Mouse (Mus musculus) kidney, embryonic 16.5 days (tissue): ENCODE data around the gene Spc25. TPM values are rescaled to one million over a fixed set of nuclear protein-coding genes. Genes with fewer than 3 reads are reported as not detected.

Experiments used
- ATAC-seq: fragments of 200-750 bp; cut with Nextera tagmentation; 2 replicates; pipeline ENCODE4 v1.8.0; 2017; ENCODE audit warnings: moderate TSS enrichment; ENCODE audit not compliant: low FRiP score, low TSS enrichment
- H3K27ac ChIP-seq: fragments of 300-500 bp; sonication (generic); 2 replicates; pipeline ENCODE4 v1.5.1; 2014; ENCODE audit warnings: low read length
- H3K27me3 ChIP-seq: fragments of 300-500 bp; sonication (generic); 2 replicates; pipeline ENCODE4 v1.6.1; 2014; ENCODE audit warnings: low read length, control low read depth, mixed read lengths; ENCODE audit not compliant: insufficient read depth
- H3K36me3 ChIP-seq: fragments of 300-500 bp; sonication (generic); 2 replicates; pipeline ENCODE4 v1.6.1; 2014; ENCODE audit warnings: low read length, control low read depth, mixed read lengths; ENCODE audit not compliant: insufficient read depth
- H3K4me1 ChIP-seq: fragments of 300-500 bp; sonication (generic); 2 replicates; pipeline ENCODE4 v1.6.1; 2014; ENCODE audit warnings: low read length, control low read depth, mixed read lengths; ENCODE audit not compliant: insufficient read depth
- H3K4me2 ChIP-seq: fragments of 300-500 bp; sonication (generic); replicated peaks from 2 replicates; pipeline ENCODE4 v1.6.1; 2014; ENCODE audit warnings: low read depth, low read length
- H3K4me3 ChIP-seq: fragments of 300-500 bp; sonication (generic); 2 replicates; pipeline ENCODE4 v1.5.1; 2014; ENCODE audit warnings: mild to moderate bottlenecking, low read length
- H3K9ac ChIP-seq: fragments of 300-500 bp; sonication (generic); replicated peaks from 2 replicates; pipeline ENCODE4 v1.6.1; 2014; ENCODE audit warnings: low read length
- H3K9me3 ChIP-seq: fragments of 300-500 bp; sonication (generic); 2 replicates; pipeline ENCODE4 v1.6.1; 2016; ENCODE audit warnings: low read length, control low read depth
- WGBS: fragments of 180-500 bp; shearing (Covaris S2); extraction: QIAGEN DNeasy Blood & Tissue Kit; methylation state at CpG from one replicate; pipeline ENCODE4 v1.1.7; 2014; 5-methylcytosine and 5-hydroxymethylcytosine counted together
- polyA plus RNA-seq: library from polyadenylated mRNA; unstranded; fragments of >200 nt; fragmentation: Nextera tagmentation; extraction: Ambion mirVana; gene quantifications from 2 replicates; pipeline ENCODE4 v1.2.1, GENCODE M21; 2015

Spc25 gene
- polyA plus RNA-seq, 1 experiment from 2014 or later: 241 TPM

GRCm38 (mm10) chr2:69150841-69151240 lies 55.2 kb downstream of the Spc25 start:
- Histone ChIP-seq H3K4me2 (no peak overlapping the region), H3K27ac (no peak overlapping the region), H3K9ac (no peak overlapping the region), H3K36me3 (no peaks in the 10 kb centered on the region), H3K9me3 (no peaks in the 10 kb centered on the region), H3K4me1 (0 out of 2 replicates have a peak, but pooled peaks cover under 1% of the 10 kb centered on the region), H3K4me3 (no peak overlapping the region), H3K27me3 (no peaks in the 10 kb centered on the region)
- no peak for ATAC-seq
- 89% methylated on average over 5 of the region's 5 CpGs for WGBS

DNA sequence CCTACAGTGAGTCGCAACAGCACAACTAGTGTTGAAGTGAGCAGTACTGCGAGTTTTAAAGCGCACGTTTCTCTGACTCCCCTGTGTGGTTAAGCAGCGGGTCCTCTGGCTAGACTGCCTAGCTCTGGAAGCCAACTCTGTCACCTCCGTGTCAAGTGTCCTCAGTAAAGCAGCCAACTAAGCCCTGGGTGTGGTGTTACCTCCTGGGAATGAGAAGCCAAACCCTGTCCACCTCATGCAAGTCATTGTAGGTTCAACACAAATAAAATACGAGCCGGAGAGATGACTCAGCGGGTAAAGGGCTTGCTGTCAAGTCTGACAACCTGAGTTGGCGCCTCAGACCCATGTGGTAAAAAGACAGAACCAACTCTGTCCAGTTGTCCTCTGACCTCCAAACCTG lies 56.8 kb downstream of the Spc25 start:
- Histone ChIP-seq H3K4me2 (no peak overlapping the region), H3K4me3 (no peak overlapping the region), H3K27me3 (no peaks in the 10 kb centered on the region), H3K4me1 (no peaks in the 10 kb centered on the region), H3K9me3 (no peaks in the 10 kb centered on the region), H3K36me3 (no peaks in the 10 kb centered on the region), H3K9ac (no peak overlapping the region), H3K27ac (no peak overlapping the region)
- ATAC-seq: no peak
- WGBS: 75% methylated on average over 10 of the region's 10 CpGs

DNA sequence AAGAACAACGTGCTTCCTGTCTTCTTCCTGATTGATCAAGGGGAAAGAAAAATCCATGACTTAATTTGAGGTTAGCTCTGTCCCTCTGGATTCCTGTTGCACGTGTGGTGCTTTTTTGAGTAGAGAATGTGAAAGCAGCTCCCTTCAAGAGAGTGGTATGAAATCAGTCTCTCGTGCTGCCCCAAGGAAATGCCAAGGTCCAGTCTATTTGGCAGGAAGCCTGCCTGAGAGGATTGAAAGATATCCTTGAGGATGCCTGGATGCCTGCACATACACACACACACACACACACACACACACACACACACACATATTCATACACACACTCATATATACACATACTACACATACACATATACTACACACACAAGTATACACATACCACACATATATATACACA lies 57.3 kb downstream of the Spc25 start:
- Histone ChIP-seq H3K4me1 (no peaks in the 10 kb centered on the region), H3K36me3 (no peaks in the 10 kb centered on the region), H3K27ac (no peak overlapping the region), H3K27me3 (no peaks in the 10 kb centered on the region), H3K9me3 (no peaks in the 10 kb centered on the region), H3K4me3 (no peak overlapping the region), H3K9ac (no peak overlapping the region), H3K4me2 (no peak overlapping the region)
- ATAC-seq: no peak
- WGBS: 56% methylated on average over 3 of the region's 3 CpGs

Other genes starting within 250 kb of the Spc25 start
- gene Nostrin, start 70.4 kb downstream of the Spc25 start, polyA plus RNA-seq: 4.7 and 7.1 TPM in 2 replicates
- 3.1 and 4.2 TPM in 2 replicates for gene G6pc2, start 4.9 kb upstream of the Spc25 start, polyA plus RNA-seq
- gene Abcb11, start 136.4 kb upstream of the Spc25 start, polyA plus RNA-seq: 0.06 TPM in 1 of 2 replicates, not detected in the other
- not detected in 2 replicates for gene Dhrs9, start 174.3 kb upstream of the Spc25 start, polyA plus RNA-seq